Mouse (Mus musculus): ENCODE measurements around the gene Aaas. TPM values are rescaled to one million over a fixed set of nuclear protein-coding genes. Genes with fewer than 3 reads are reported as not detected.
A peak's percentile ranks its signal among the peaks of the same experiment; 100 is the strongest.

Gene Aaas
- polyA plus RNA-seq, 1 experiment from 2014 or later, result 103 TPM

- no peak overlapping the region for H3K4me3 ChIP-seq (ENCODE audit: low read depth, low read length)
- no peaks in the 10 kb centered on the region for H3K9me3 ChIP-seq (ENCODE audit: control insufficient read depth, low read length)
- H3K4me2 ChIP-seq (ENCODE audit: low read depth, low read length, severe bottlenecking), result no peak overlapping the region
- peaks cover 9% of the 10 kb centered on the region; the same call in 1 of the 2 replicates for H3K4me1 ChIP-seq (replicated peaks; ENCODE audit: control insufficient read depth, insufficient read depth, low read length)
- no peaks in the 10 kb centered on the region for H3K27me3 ChIP-seq (ENCODE audit: control insufficient read depth, insufficient read depth, low read length)
- DNase-seq (ENCODE audit: low spot score) (no peak), ATAC-seq (replicated peaks; ENCODE audit: low FRiP score) (no peak)
- no peak overlapping the region for H3K27ac ChIP-seq (ENCODE audit: low read depth, low read length)
- H3K36me3 ChIP-seq (ENCODE audit: control insufficient read depth, insufficient read depth, low read length), result peaks cover 12% of the 10 kb centered on the region; the same call in 1 of the 2 replicates
- WGBS, result 87% methylated on average over 8 of the region's 8 CpGs
- no peak overlapping the region for H3K9ac ChIP-seq (ENCODE audit: low read length)
Measured at GRCm38 (mm10) chr15:102335254-102335653, 15.3 kb downstream of the Aaas start.

- peak; percentile 87 for DNase-seq (ENCODE audit: low spot score)
- Histone ChIP-seq H3K9me3 (ENCODE audit: control insufficient read depth, low read length) (no peaks in the 10 kb centered on the region), H3K36me3 (ENCODE audit: control insufficient read depth, insufficient read depth, low read length) (peaks cover 5% of the 10 kb centered on the region; the same call in 1 of the 2 replicates), H3K27me3 (ENCODE audit: control insufficient read depth, insufficient read depth, low read length) (no peaks in the 10 kb centered on the region), H3K4me2 (ENCODE audit: low read depth, low read length, severe bottlenecking) (peak within 1 kb of the TSS; percentile 87), H3K4me3 (ENCODE audit: low read depth, low read length) (peak within 1 kb of the TSS; percentile 78), H3K9ac (ENCODE audit: low read length) (peak within 1 kb of the TSS; percentile 77), H3K4me1 (replicated peaks; ENCODE audit: control insufficient read depth, insufficient read depth, low read length) (peaks cover 9% of the 10 kb centered on the region; the same call in 1 of the 2 replicates), H3K27ac (ENCODE audit: low read depth, low read length) (peak within 1 kb of the TSS; percentile 37; the same call in 1 of the 2 replicates)
- under 1% methylated on average over 30 of the region's 30 CpGs for WGBS
- peak; percentile 95 for ATAC-seq (replicated peaks; ENCODE audit: low FRiP score)
Measured at GRCm38 (mm10) chr15:102331610-102332015, 19.0 kb downstream of the Aaas start, which contains the start of gene Myg1. Myg1 (plus strand) TSS chr15:102331709.

- Histone ChIP-seq H3K9ac (ENCODE audit: low read length) (peak overlapping the region; percentile 73), H3K4me3 (ENCODE audit: low read depth, low read length) (peak overlapping the region; percentile 60), H3K4me1 (replicated peaks; ENCODE audit: control insufficient read depth, insufficient read depth, low read length) (peaks cover 4% of the 10 kb centered on the region; the same call in 1 of the 2 replicates), H3K36me3 (ENCODE audit: control insufficient read depth, insufficient read depth, low read length) (peaks cover 5% of the 10 kb centered on the region; the same call in 1 of the 2 replicates), H3K27ac (ENCODE audit: low read depth, low read length) (no peak overlapping the region), H3K4me2 (ENCODE audit: low read depth, low read length, severe bottlenecking) (peak overlapping the region; percentile 77), H3K27me3 (ENCODE audit: control insufficient read depth, insufficient read depth, low read length) (no peaks in the 10 kb centered on the region), H3K9me3 (ENCODE audit: control insufficient read depth, low read length) (no peaks in the 10 kb centered on the region)
- ATAC-seq (replicated peaks; ENCODE audit: low FRiP score) (no peak), DNase-seq (ENCODE audit: low spot score) (no peak)
- WGBS, result 74% methylated on average over 8 of the region's 8 CpGs
Measured at GRCm38 (mm10) chr15:102326892-102327291, 23.7 kb downstream of the Aaas start.

GRCm38 (mm10) chr15:102326022-102326576 is 24.5 kb downstream of the Aaas start, which contains the start of gene Pfdn5:
Pfdn5 (plus strand) TSS chr15:102326116.
- peak; percentile 90 for DNase-seq (ENCODE audit: low spot score)
- under 1% methylated on average over 40 of the region's 40 CpGs for WGBS

GRCm38 (mm10) chr15:102324654-102325473 is 25.7 kb downstream of the Aaas start:
- no peak for DNase-seq (ENCODE audit: low spot score)
- Histone ChIP-seq H3K27me3 (ENCODE audit: control insufficient read depth, insufficient read depth, low read length) (no peaks in the 10 kb centered on the region), H3K36me3 (ENCODE audit: control insufficient read depth, insufficient read depth, low read length) (peaks cover 3% of the 10 kb centered on the region; the same call in 1 of the 2 replicates), H3K27ac (ENCODE audit: low read depth, low read length) (no peak overlapping the region), H3K4me3 (ENCODE audit: low read depth, low read length) (no peak overlapping the region), H3K4me2 (ENCODE audit: low read depth, low read length, severe bottlenecking) (no peak overlapping the region), H3K4me1 (replicated peaks; ENCODE audit: control insufficient read depth, insufficient read depth, low read length) (no peaks in the 10 kb centered on the region; the same call in 1 of the 2 replicates), H3K9me3 (ENCODE audit: control insufficient read depth, low read length) (no peaks in the 10 kb centered on the region), H3K9ac (ENCODE audit: low read length) (no peak overlapping the region)
- WGBS, result 73% methylated on average over 12 of the region's 12 CpGs
- ATAC-seq (replicated peaks; ENCODE audit: low FRiP score), result no peak; the same call in 1 of the 2 replicates

More at GRCm38 (mm10) chr15:102326022-102326576, 24.5 kb downstream of the Aaas start, which contains the start of gene Pfdn5:
- H3K36me3 ChIP-seq (ENCODE audit: control insufficient read depth, insufficient read depth, low read length), result peaks cover 5% of the 10 kb centered on the region; the same call in 1 of the 2 replicates
- no peak within 1 kb of the TSS for H3K27ac ChIP-seq (ENCODE audit: low read depth, low read length)
- H3K9me3 ChIP-seq (ENCODE audit: control insufficient read depth, low read length), result no peaks in the 10 kb centered on the region
- peak within 1 kb of the TSS; percentile 73 for H3K9ac ChIP-seq (ENCODE audit: low read length)
- ATAC-seq (replicated peaks; ENCODE audit: low FRiP score), result peak; percentile 91
- peaks cover 1% of the 10 kb centered on the region; the same call in 1 of the 2 replicates for H3K4me1 ChIP-seq (replicated peaks; ENCODE audit: control insufficient read depth, insufficient read depth, low read length)
- H3K4me3 ChIP-seq (ENCODE audit: low read depth, low read length), result peak within 1 kb of the TSS; percentile 60
- H3K27me3 ChIP-seq (ENCODE audit: control insufficient read depth, insufficient read depth, low read length), result no peaks in the 10 kb centered on the region
- peak within 1 kb of the TSS; percentile 77 for H3K4me2 ChIP-seq (ENCODE audit: low read depth, low read length, severe bottlenecking)

- H3K4me2 ChIP-seq (ENCODE audit: low read depth, low read length, severe bottlenecking), result no peak overlapping the region
- no peak overlapping the region for H3K4me3 ChIP-seq (ENCODE audit: low read depth, low read length)
- no peak overlapping the region for H3K27ac ChIP-seq (ENCODE audit: low read depth, low read length)
- H3K4me1 ChIP-seq (replicated peaks; ENCODE audit: control insufficient read depth, insufficient read depth, low read length), result no peaks in the 10 kb centered on the region
- no peaks in the 10 kb centered on the region for H3K27me3 ChIP-seq (ENCODE audit: control insufficient read depth, insufficient read depth, low read length)
- H3K9ac ChIP-seq (ENCODE audit: low read length), result no peak overlapping the region
- H3K36me3 ChIP-seq (ENCODE audit: control insufficient read depth, insufficient read depth, low read length), result peaks cover 14% of the 10 kb centered on the region; the same call in 1 of the 2 replicates
- WGBS, result 85% methylated on average over 6 of the region's 6 CpGs
- H3K9me3 ChIP-seq (ENCODE audit: control insufficient read depth, low read length), result no peaks in the 10 kb centered on the region
- DNase-seq (ENCODE audit: low spot score) (peak; percentile 55), ATAC-seq (replicated peaks; ENCODE audit: low FRiP score) (no peak)
Measured at GRCm38 (mm10) chr15:102316263-102316662, 34.3 kb downstream of the Aaas start.

GRCm38 (mm10) chr15:102315292-102315691 is 35.3 kb downstream of the Aaas start:
- Histone ChIP-seq H3K9ac (ENCODE audit: low read length) (no peak overlapping the region), H3K9me3 (ENCODE audit: control insufficient read depth, low read length) (no peaks in the 10 kb centered on the region), H3K4me1 (replicated peaks; ENCODE audit: control insufficient read depth, insufficient read depth, low read length) (no peaks in the 10 kb centered on the region), H3K27ac (ENCODE audit: low read depth, low read length) (no peak overlapping the region), H3K4me3 (ENCODE audit: low read depth, low read length) (no peak overlapping the region), H3K27me3 (ENCODE audit: control insufficient read depth, insufficient read depth, low read length) (no peaks in the 10 kb centered on the region), H3K36me3 (ENCODE audit: control insufficient read depth, insufficient read depth, low read length) (peaks cover 11% of the 10 kb centered on the region; the same call in 1 of the 2 replicates), H3K4me2 (ENCODE audit: low read depth, low read length, severe bottlenecking) (no peak overlapping the region)
- DNase-seq (ENCODE audit: low spot score), result peak; percentile 49
- ATAC-seq (replicated peaks; ENCODE audit: low FRiP score), result no peak
- 93% methylated on average over 8 of the region's 8 CpGs for WGBS

GRCm38 (mm10) chr15:102311489-102311888 is 39.1 kb downstream of the Aaas start:
- H3K4me1 ChIP-seq (replicated peaks; ENCODE audit: control insufficient read depth, insufficient read depth, low read length), result no peaks in the 10 kb centered on the region
- H3K36me3 ChIP-seq (ENCODE audit: control insufficient read depth, insufficient read depth, low read length), result peaks cover 5% of the 10 kb centered on the region; the same call in 1 of the 2 replicates
- no peaks in the 10 kb centered on the region for H3K9me3 ChIP-seq (ENCODE audit: control insufficient read depth, low read length)
- ATAC-seq (replicated peaks; ENCODE audit: low FRiP score), result no peak
- H3K4me3 ChIP-seq (ENCODE audit: low read depth, low read length), result no peak overlapping the region
- DNase-seq (ENCODE audit: low spot score), result no peak
- no peak overlapping the region for H3K4me2 ChIP-seq (ENCODE audit: low read depth, low read length, severe bottlenecking)
- H3K27me3 ChIP-seq (ENCODE audit: control insufficient read depth, insufficient read depth, low read length), result no peaks in the 10 kb centered on the region
- no peak overlapping the region for H3K9ac ChIP-seq (ENCODE audit: low read length)
- H3K27ac ChIP-seq (ENCODE audit: low read depth, low read length), result no peak overlapping the region
